Mouse (Mus musculus) right cerebral cortex, adult 18-20 months (tissue): Measurements from ENCODE around the gene Cnbp.

Experiments used
- DNase-seq: peaks from one replicate; pipeline ENCODE4 v3.0.0; 2022; ENCODE audit warnings: mixed read lengths

Gene Cnbp

GRCm38 (mm10) chr6:87804036-87804435, 46.9 kb downstream of the Cnbp start:
- no peak for DNase-seq

DNA sequence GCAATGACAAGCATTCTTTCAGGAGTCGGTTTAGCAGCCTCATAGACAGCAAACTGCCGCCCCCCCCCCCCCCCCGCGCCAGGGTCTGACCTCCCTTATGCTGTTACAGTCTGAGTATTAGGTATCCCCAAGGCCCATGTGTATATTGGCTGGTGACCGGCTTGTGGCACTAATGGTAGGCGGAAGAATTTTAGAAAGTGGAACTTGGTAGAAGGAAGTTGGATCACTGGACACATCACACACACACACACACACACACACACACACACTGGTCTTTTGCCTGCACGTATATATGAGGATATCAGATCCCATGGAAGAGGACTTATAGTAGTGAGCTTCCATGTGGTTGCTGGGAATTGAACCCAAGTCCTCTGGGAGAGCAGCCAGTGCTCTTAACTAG, 48.4 kb downstream of the Cnbp start:
- DNase-seq: no peak

- no peak for DNase-seq
Measured at GRCm38 (mm10) chr6:87799576-87799975, 51.3 kb downstream of the Cnbp start.

GRCm38 (mm10) chr6:87797321-87797720, 53.6 kb downstream of the Cnbp start:
- no peak for DNase-seq

- no peak for DNase-seq
Measured at GRCm38 (mm10) chr6:87796251-87796880, 54.5 kb downstream of the Cnbp start.

GRCm38 (mm10) chr6:87795385-87796150, 55.3 kb downstream of the Cnbp start:
- DNase-seq: no peak

DNA sequence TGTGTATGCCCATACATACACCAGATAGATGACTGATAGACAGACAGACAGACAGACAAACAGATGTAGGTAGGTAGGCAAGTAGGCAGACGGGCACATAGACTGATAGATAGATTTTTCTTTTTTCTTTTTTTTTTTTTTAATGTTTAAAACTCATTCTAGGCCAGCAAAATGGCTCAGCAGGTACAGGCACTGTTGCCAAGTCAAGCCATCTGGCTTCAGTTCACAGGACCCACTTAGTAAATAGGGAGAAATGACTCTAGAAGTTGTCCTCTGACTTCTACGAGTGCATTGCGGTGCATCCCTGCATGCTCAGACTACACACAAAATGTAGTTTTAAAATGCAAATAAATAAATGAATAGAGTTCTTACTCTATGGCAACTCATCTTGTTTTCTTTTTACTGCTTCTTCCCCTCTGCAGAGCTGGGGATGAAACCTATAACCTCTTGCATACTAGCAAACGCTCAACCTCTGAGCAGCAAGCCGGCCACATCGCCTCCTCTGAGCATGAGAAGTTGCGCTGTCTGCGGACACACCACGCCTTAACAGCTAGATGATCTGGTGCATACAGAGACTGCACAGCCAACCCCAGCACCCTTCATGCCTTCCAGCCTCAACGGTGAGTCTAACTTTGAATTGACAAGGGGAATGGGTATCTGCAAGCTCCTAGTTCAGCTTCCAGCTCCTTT, 56.9 kb downstream of the Cnbp start:
- DNase-seq: no peak
